Mouse (Mus musculus): ENCODE results near the gene Aftph. TPM values are rescaled to one million over a fixed set of nuclear protein-coding genes. Genes with fewer than 3 reads are reported as not detected.
A peak's percentile ranks its signal among the peaks of the same experiment; 100 is the strongest.

Gene Aftph
- total RNA-seq, 1 experiment from 2014 or later = 158 TPM

- peak; percentile 19; the same call in 1 of the 2 replicates for ATAC-seq (replicated peaks; ENCODE audit: insufficient number of reproducible peaks, low FRiP score, low TSS enrichment, poor library complexity, severe bottlenecking)
These were observed 85.3 kb downstream of the Aftph start for GRCm38 (mm10) chr11:20655795-20656710.

DNA sequence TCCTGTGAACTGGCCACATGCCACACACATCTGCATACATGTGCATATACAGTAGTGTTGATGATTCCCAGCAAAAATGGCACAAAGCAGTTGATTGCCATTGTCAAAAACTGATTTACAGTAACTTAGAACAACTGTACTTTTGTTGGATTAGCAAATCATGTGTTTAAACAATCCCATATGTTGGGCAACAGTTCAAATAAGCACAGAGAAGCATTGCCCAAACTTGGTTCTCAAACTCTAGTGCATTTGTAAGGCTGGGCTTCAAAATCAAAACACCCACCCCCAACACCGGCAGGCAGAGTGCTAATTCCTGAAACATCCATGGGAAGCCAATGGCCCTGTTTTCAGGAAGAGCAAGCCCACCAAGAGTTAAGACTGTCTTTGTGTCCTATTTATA is 90.2 kb downstream of the Aftph start:
- ATAC-seq (replicated peaks; ENCODE audit: insufficient number of reproducible peaks, low FRiP score, low TSS enrichment, poor library complexity, severe bottlenecking) = no peak

GRCm38 (mm10) chr11:20650006-20650639 is 91.3 kb downstream of the Aftph start:
- no peak for ATAC-seq (replicated peaks; ENCODE audit: insufficient number of reproducible peaks, low FRiP score, low TSS enrichment, poor library complexity, severe bottlenecking)

DNA sequence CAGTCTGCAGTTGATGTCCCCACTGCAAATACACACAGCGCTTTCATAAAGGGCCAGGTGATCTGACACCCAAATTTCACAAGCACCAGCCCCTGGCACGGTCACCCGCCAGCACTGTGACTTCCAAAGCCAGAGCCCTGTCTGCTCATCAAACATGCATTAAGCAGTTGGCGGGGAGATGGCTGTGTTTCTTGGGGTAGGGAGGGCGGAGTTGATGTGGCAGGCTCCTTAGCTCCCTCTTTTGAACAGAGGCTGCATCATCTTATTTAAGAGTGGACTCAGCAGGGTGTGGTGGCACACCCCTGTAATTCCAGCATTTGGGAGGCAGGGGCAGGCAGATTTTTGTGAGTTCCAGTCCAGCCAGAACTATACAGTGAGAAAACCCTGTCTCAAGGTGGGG is 91.9 kb downstream of the Aftph start:
- ATAC-seq (replicated peaks; ENCODE audit: insufficient number of reproducible peaks, low FRiP score, low TSS enrichment, poor library complexity, severe bottlenecking) = 0 out of 2 replicates have a peak, but pooled peaks have one; percentile 20

GRCm38 (mm10) chr11:20647902-20648625 is 93.3 kb downstream of the Aftph start:
- no peak for ATAC-seq (replicated peaks; ENCODE audit: insufficient number of reproducible peaks, low FRiP score, low TSS enrichment, poor library complexity, severe bottlenecking)

DNA sequence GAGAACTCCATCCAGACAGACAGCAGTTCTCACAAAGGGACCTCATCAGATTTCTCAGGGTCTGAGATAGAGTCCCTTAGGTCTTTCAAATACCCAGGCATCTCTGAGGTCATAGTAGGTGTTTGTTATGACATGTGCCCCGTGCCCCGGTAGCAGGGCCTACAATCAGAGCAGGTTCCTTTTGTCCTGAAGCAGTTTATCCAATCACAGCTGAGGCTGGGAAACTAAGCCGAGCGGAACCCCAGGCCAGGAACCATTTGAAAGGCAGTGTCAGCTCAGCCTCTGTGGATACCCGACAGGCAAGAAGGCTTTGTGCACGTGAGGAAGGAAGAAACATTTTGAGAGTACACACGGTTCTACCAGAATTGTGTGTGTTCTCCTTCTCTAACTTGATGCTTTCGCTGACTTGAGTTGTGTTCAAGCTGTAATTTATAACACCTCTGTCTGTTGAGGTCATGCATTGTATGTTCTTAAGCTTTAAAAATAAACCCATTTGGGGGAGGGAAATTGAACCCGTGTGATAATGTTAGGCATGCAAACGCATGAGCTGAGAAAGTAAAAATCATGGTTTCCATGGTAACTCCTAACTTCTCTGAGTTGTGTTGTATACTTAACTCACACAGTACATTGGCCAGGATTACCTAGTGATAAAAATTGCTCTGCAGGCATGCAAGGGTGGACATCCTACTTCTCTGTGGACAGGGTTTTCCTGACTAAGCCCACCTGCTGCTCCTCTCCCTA is 94.2 kb downstream of the Aftph start:
- no peak for ATAC-seq (replicated peaks; ENCODE audit: insufficient number of reproducible peaks, low FRiP score, low TSS enrichment, poor library complexity, severe bottlenecking)

- no peak for ATAC-seq (replicated peaks; ENCODE audit: insufficient number of reproducible peaks, low FRiP score, low TSS enrichment, poor library complexity, severe bottlenecking)
These were observed 95.2 kb downstream of the Aftph start for GRCm38 (mm10) chr11:20646142-20646541.

- ATAC-seq (replicated peaks; ENCODE audit: insufficient number of reproducible peaks, low FRiP score, low TSS enrichment, poor library complexity, severe bottlenecking) = no peak
These were observed 95.9 kb downstream of the Aftph start for GRCm38 (mm10) chr11:20645521-20645920.

- ATAC-seq (replicated peaks; ENCODE audit: insufficient number of reproducible peaks, low FRiP score, low TSS enrichment, poor library complexity, severe bottlenecking) = no peak
These were observed 96.5 kb downstream of the Aftph start for GRCm38 (mm10) chr11:20644872-20645271.

DNA sequence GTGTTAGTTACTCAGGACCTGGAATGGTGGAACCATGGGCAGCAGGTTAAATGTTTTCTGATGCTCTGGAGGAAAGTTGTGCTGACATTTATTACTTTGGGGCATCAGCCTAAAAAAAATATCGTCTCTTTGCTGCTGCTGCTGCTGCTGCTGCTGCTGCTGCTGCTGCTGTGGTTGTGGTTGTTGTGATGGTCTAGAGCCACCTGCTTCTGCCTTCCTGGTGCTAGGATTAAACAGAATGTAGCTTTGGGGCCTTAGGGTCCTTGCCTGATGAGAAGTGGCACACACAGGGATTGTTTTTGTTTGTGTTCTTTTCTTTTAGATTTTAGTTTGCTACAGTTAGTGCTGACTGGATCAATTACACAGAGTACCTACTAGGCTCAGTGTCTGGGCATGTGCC is 97.2 kb downstream of the Aftph start:
- no peak for ATAC-seq (replicated peaks; ENCODE audit: insufficient number of reproducible peaks, low FRiP score, low TSS enrichment, poor library complexity, severe bottlenecking)

DNA sequence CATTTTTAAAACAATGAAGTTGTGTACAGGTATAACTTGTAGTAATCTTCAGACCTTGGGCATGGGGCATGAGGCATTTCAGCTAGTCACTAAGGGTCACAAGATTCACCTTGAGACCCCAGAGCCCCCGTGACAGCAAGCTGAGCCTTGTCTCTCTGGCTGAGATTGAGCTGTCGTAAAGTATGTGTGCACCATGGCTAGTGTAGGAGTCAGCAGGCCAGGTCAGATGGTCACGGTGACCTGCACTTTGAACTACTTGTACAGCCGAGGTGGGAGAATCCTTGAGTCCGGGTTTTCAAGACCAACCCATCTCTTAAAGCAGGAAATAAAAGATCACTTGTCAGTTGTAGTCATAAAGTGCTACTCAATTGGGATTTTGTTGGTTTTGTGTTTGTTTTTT is 98.2 kb downstream of the Aftph start:
- no peak for ATAC-seq (replicated peaks; ENCODE audit: insufficient number of reproducible peaks, low FRiP score, low TSS enrichment, poor library complexity, severe bottlenecking)

DNA sequence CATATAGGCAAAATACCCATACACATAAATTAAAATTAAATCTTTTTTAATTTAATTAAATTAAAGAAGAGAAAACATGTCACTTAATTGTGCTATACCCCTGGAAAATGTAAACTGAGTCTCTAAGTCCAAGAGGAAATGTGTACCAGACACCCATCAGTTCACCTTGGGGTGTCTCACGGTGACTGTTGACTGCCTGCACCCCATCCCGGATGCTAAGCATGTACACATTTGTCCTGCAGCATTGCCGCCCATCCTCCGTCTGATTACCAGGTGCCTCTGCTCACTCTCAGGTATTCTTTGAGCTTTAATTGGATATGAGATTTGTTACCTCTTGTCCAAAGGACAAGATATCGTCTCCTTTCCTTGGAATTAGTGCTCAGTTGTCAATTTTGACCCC is 99.1 kb downstream of the Aftph start:
- no peak for ATAC-seq (replicated peaks; ENCODE audit: insufficient number of reproducible peaks, low FRiP score, low TSS enrichment, poor library complexity, severe bottlenecking)

DNA sequence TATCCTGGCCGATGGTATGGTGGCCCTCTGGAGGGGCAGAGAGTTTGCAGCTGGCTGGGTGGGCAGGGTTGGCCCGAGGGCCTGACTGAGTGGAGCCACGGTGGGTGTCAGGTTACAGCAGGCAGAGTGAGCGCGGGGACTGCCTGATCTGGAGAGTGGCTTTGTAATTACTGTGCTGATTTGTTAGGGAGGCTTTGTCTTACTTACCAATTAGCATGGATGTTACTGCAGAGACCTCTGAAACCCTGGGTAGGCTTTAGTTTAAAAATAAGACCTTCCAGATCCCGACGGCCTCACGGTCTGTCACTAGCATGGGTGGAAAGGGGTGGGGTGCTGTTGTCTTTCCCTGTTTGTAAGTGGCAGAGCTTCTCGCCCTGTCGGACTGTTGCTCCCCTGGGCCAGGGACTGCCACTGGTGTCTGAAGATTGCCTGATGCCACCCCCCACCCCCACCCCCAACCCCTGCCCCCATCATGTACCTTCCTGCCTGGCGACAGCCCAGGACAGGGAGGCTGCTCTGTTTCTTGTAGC is 101.4 kb downstream of the Aftph start:
- no peak for ATAC-seq (replicated peaks; ENCODE audit: insufficient number of reproducible peaks, low FRiP score, low TSS enrichment, poor library complexity, severe bottlenecking)

DNA sequence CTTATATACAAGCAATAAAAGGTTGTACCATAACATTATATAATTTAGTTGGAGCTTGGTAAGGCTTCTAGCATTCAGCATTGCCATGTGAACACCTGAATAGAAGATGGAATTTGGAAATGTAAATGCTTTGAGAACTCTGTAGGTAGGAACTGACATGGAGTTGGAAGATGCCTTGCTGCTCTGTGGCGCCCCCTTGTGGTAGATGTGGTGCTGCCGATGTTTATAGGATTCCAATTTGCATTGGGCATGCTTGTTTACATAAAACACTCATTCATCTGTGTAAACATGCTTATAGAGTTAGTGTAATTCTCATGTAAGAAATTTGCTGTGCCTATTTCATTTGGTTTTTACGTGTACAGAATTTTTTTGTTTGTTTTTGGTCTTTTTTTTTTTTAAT is 102.5 kb downstream of the Aftph start:
- peak; percentile 54; the same call in 1 of the 2 replicates for ATAC-seq (replicated peaks; ENCODE audit: insufficient number of reproducible peaks, low FRiP score, low TSS enrichment, poor library complexity, severe bottlenecking)

GRCm38 (mm10) chr11:20637060-20637459 is 104.3 kb downstream of the Aftph start:
- no peak for ATAC-seq (replicated peaks; ENCODE audit: insufficient number of reproducible peaks, low FRiP score, low TSS enrichment, poor library complexity, severe bottlenecking)

DNA sequence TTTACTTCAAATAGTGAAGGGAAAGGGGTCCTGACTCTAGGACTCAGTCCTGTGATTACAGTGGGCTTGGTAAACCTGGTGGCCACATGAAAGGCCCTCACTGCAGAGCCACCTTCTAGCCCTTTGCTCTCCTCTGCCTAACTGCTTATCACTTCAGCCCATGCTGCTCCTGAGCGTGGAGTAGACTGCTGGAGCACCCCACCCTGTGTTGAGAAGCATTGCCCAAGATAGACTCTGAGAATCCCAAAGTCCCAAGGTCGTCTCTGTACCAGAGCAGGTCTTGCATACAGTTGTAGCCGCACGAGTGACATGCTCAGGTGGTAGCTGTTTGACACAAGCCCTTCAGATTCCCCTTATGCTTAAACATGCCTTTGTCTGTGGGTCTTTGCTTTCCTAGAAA is 105.3 kb downstream of the Aftph start:
- no peak for ATAC-seq (replicated peaks; ENCODE audit: insufficient number of reproducible peaks, low FRiP score, low TSS enrichment, poor library complexity, severe bottlenecking)

GRCm38 (mm10) chr11:20635646-20636045 is 105.7 kb downstream of the Aftph start:
- ATAC-seq (replicated peaks; ENCODE audit: insufficient number of reproducible peaks, low FRiP score, low TSS enrichment, poor library complexity, severe bottlenecking) = no peak

Measured in monocyte, adult 5-6 weeks (primary cell).